36 mouse cellular contexts compared by ENCODE assay signal in genomic region chr10:107221151-107221650, GRCm38 (mm10). TPM values are rescaled to one million over a fixed set of nuclear protein-coding genes. Genes with fewer than 3 reads are reported as not detected.
"Had no signal": no experiment of that assay in that cellular context is flagged by ENCODE, and none has a peak within 500 bp of the region (broad histone marks: within the 10 kb centered on the region; RNA-seq: fewer than 3 reads in every experiment).

No protein-coding gene starts in this region.

- H3K4me1 ChIP-seq: heart, embryonic 10.5 days; heart, embryonic 12.5 days; heart, embryonic 13.5 days; heart, embryonic 15.5 days; hindbrain, embryonic 10.5 days; hindbrain, embryonic 12.5 days; hindbrain, embryonic 13.5 days; hindbrain, embryonic 15.5 days; intestine, embryonic 15.5 days; kidney, embryonic 15.5 days had no signal

- H3K27me3 ChIP-seq: heart, embryonic 12.5 days; heart, embryonic 13.5 days; heart, embryonic 15.5 days; hindbrain, embryonic 12.5 days; hindbrain, embryonic 13.5 days; hindbrain, embryonic 15.5 days; intestine, embryonic 15.5 days; kidney, embryonic 15.5 days had no signal

- H3K4me2 ChIP-seq: heart, embryonic 11.5 days; heart, embryonic 12.5 days; heart, embryonic 13.5 days; heart, embryonic 15.5 days; hindbrain, embryonic 12.5 days; hindbrain, embryonic 13.5 days; hindbrain, embryonic 14.5 days; hindbrain, embryonic 15.5 days; intestine, embryonic 15.5 days; kidney, embryonic 15.5 days had no signal

- H3K9ac ChIP-seq: heart, embryonic 12.5 days; heart, embryonic 13.5 days; heart, embryonic 15.5 days; hindbrain, embryonic 12.5 days; hindbrain, embryonic 13.5 days; hindbrain, embryonic 14.5 days; hindbrain, embryonic 15.5 days; intestine, embryonic 15.5 days; kidney, embryonic 15.5 days had no signal

- H3K36me3 ChIP-seq: heart, embryonic 10.5 days; heart, embryonic 12.5 days; heart, embryonic 13.5 days; heart, embryonic 15.5 days; hindbrain, embryonic 10.5 days; hindbrain, embryonic 12.5 days; hindbrain, embryonic 13.5 days; hindbrain, embryonic 15.5 days; intestine, embryonic 15.5 days; kidney, embryonic 15.5 days had no signal

- H3K9me3 ChIP-seq: heart, embryonic 10.5 days; heart, embryonic 12.5 days; heart, embryonic 13.5 days; heart, embryonic 15.5 days; hindbrain, embryonic 10.5 days; hindbrain, embryonic 12.5 days; hindbrain, embryonic 13.5 days; hindbrain, embryonic 15.5 days; intestine, embryonic 15.5 days; kidney, embryonic 15.5 days had no signal

- H3K4me3 ChIP-seq: heart, embryonic 10.5 days; heart, embryonic 12.5 days; heart, embryonic 13.5 days; heart, embryonic 15.5 days; hindbrain, embryonic 10.5 days; hindbrain, embryonic 12.5 days; hindbrain, embryonic 13.5 days; hindbrain, embryonic 15.5 days; intestine, embryonic 15.5 days; kidney, embryonic 15.5 days; layer of hippocampus, adult 2 months had no signal

- ATAC-seq: hindbrain, embryonic 16.5 days; hindbrain, postnatal 0 days; inflammation-experienced regulatory T-cells, adult 6 months; intestine, embryonic 15.5 days; intestine, embryonic 16.5 days; intestine, postnatal 0 days had no signal

- DNase-seq: heart, postnatal 10 days; heart, postnatal 14 days; heart, postnatal 36 days; heart, postnatal 4 days; kidney, adult 11 months; kidney, adult 18-20 months; kidney, adult 2 months; kidney, adult 8-10 months; kidney, adult 9 months; kidney, postnatal 10 days; kidney, postnatal 14 days; kidney, postnatal 25 days; kidney, postnatal 36 days; kidney, postnatal 4 days; layer of hippocampus, adult 9-11 months; layer of hippocampus, postnatal 36 days had no signal

- H3K27ac ChIP-seq: heart, embryonic 10.5 days; heart, embryonic 13.5 days; heart, embryonic 15.5 days; hindbrain, embryonic 10.5 days; hindbrain, embryonic 12.5 days; hindbrain, embryonic 13.5 days; hindbrain, embryonic 14.5 days; hindbrain, embryonic 15.5 days; hindbrain, postnatal 0 days; intestine, embryonic 15.5 days; kidney, embryonic 15.5 days; kidney, postnatal 0 days; layer of hippocampus, adult 2 months had no signal

RNA-seq across cellular contexts. Expression of gene Lin7a, which starts 50.3 kb away (rescaled TPM):
- total RNA-seq: hematopoietic stem cell, adult 5-6 weeks had no signal
